Mouse (Mus musculus): ENCODE results near the gene Hoxc9. TPM values are rescaled to one million over a fixed set of nuclear protein-coding genes. Genes with fewer than 3 reads are reported as not detected.

Hoxc9 gene
- total RNA-seq, 2 experiments from 2014 or later: not detected

- intact Hi-C loops (cut with DNase I): no loop called here
- DNase-seq (ENCODE audit: low spot score in 2 of 2): no peak
These were observed 21.2 kb upstream of the Hoxc9 start for GRCm38 (mm10) chr15:102955007-102955382.

- intact Hi-C loops (cut with DNase I): no loop called here
- DNase-seq (ENCODE audit: low spot score in 2 of 2): no peak
These were observed 20.2 kb upstream of the Hoxc9 start for GRCm38 (mm10) chr15:102955833-102956640.

DNA sequence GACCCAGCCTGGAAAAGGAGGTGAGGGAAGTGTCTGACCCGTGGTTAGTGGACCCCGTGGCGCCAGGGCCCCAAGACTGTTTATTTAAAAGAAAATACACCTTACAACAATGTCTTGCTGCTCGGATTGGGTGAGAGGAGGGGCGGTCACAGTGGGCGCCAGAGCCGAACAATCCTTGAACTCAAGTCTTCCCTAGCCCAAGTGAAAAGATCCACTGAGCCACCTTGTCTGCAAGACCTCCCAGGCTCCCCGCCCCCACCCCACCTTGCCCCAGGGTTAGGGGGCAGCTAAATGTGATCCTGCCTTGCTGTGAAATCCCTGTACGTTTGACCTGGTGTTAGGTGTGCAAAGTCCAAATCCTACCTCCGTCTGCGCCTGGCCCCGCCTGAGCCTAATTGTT lies 19.3 kb upstream of the Hoxc9 start:
- intact Hi-C loops (cut with DNase I): no loop called here
- no peak for DNase-seq (ENCODE audit: low spot score in 2 of 2)

DNA sequence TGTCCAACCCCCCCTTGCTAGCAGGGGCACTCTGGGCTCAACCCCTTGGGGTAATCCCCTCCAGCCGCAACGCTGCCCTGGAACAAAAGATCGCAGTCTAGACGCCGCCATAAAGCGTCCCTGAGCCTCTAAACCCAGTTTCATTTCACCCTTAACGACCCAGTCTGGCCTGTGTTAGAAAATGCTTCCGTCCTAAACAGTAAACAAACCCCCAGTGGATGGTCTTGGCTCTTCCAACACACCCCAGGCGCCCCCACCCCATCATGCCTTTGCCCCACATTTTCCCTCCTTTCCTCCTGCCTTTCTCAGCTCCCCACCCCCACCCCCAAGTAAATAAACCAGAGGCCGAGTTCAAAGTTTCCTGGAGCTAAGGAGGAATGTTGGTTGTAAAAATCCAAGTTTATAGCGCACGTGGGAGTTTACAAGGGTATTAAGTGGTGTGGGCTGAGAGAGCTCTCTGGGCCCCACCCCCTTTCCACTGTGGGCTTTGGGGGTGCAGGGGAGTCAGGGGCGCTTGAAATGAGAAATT lies 16.5 kb upstream of the Hoxc9 start:
- no peak for DNase-seq (ENCODE audit: low spot score in 2 of 2)
- intact Hi-C loops (cut with DNase I): no loop called here

GRCm38 (mm10) chr15:102961728-102962127 lies 14.5 kb upstream of the Hoxc9 start:
- no peak for DNase-seq (ENCODE audit: low spot score in 2 of 2)
- intact Hi-C loops (cut with DNase I): no loop called here

DNA sequence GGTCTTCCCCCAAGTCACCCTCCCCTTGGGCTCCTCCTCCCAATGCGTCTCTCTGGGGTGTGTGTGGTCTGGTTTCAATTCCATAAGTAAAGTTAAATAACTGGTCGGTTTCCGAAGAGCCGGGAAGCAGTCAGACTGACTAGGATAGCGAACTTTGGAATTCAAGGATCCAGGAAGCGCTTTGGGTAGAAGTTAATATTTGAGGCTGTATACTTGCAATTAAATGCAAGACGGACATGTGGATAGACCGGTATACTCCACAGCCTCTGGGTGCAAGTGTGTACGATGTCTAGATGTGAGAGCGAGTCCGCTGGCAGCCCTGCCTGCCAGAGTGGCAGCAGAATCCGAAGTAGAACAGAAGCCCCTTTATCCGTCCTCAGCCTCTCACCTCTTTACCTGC lies 13.7 kb upstream of the Hoxc9 start:
- intact Hi-C loops (cut with DNase I): no loop called here
- no peak for DNase-seq (ENCODE audit: low spot score in 2 of 2)

DNA sequence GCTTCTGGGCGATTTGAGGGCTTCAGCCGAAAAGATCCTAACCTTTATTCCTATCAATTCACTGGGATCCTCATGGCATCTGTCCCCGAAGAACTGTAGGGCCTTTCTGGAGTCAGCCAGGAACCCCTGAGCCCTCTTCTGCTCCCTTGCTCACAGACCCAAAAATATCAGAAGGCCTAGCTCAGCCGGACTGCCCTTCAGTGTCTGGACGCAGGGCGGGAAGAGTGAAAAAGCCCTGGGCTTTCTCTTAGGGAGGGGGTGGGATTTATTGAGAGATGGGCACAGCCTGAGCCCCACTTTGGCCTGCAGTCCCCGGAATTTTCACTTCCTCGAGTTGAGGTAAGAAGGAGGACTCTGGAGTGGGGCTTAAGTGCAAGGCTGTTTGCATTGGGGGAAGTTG lies 13.0 kb upstream of the Hoxc9 start:
- DNase-seq (ENCODE audit: low spot score in 2 of 2): no peak
- intact Hi-C loops (cut with DNase I): no loop called here

DNA sequence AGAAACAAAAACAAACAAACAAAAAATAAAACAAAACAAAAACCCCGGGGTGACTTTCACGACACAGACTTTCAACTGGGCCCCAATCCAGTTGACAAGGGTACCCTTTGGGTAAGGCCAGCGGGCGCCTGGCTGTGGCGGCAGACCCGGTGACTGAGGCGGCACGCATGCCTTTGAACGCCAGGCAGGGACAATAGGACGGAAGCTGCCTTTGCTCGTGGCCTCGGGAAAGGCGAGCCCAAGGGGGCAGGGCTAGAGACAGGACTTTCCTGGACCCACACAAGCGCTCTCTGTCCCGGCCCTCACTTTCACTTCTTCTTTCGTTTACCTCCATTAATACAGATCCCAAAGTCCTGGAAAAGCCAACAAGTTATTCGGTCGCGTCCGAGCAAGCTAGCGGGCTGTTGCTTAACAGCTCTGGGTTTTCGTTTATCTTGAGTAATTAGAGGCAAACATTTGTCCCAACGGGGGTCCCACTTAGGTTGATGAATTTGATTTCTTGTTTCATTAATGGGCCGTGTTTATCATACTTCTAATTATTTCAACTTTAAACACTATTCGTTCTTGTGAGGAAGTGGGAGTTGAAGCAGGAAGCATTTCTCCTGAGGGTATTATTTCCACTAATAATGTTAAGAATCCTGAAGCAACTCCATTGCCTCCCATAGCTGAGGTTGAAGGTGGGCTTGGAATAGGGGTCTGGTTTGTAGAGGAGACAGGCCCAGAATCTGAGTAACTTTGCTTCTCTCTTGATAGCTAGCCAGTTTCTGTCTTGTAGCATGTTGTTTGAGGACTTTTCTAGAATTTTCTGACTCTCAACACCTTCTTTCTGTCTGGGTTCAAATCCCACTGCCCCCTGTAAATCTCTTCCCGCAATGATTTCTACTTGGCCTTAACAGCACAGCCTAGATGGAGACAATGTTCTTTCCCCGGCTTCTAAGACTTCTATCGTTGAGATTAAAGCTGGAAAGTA lies 12.3 kb upstream of the Hoxc9 start:
- no peak for DNase-seq (ENCODE audit: low spot score in 2 of 2)
- intact Hi-C loops (cut with DNase I): no loop called here

GRCm38 (mm10) chr15:102965003-102965891 lies 11.0 kb upstream of the Hoxc9 start:
- no peak for DNase-seq (ENCODE audit: low spot score in 2 of 2)
- intact Hi-C loops (cut with DNase I): no loop called here

GRCm38 (mm10) chr15:102965892-102966775 lies 10.1 kb upstream of the Hoxc9 start:
- intact Hi-C loops (cut with DNase I): no loop called here
- no peak for DNase-seq (ENCODE audit: low spot score in 2 of 2)

GRCm38 (mm10) chr15:102966776-102967311 lies 9.4 kb upstream of the Hoxc9 start, which contains the start of gene Hoxc10:
Gene Hoxc10 (plus strand): TSS chr15:102966796.
- intact Hi-C loops (cut with DNase I): no loop called here
- DNase-seq (ENCODE audit: low spot score in 2 of 2): no peak

DNA sequence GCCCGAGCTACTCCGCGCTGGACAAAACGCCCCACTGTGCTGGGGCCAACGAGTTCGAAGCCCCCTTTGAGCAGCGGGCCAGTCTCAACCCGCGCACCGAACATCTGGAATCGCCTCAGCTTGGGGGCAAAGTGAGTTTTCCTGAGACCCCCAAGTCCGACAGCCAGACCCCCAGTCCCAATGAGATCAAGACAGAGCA lies 9.0 kb upstream of the Hoxc9 start, which contains the start of gene Hoxc5:
Gene Hoxc5, plus strand, starts transcription at position 132 of the 199 bp plus-strand sequence.
- no peak for DNase-seq (ENCODE audit: low spot score in 2 of 2)
- intact Hi-C loops (cut with DNase I): no loop called here

DNA sequence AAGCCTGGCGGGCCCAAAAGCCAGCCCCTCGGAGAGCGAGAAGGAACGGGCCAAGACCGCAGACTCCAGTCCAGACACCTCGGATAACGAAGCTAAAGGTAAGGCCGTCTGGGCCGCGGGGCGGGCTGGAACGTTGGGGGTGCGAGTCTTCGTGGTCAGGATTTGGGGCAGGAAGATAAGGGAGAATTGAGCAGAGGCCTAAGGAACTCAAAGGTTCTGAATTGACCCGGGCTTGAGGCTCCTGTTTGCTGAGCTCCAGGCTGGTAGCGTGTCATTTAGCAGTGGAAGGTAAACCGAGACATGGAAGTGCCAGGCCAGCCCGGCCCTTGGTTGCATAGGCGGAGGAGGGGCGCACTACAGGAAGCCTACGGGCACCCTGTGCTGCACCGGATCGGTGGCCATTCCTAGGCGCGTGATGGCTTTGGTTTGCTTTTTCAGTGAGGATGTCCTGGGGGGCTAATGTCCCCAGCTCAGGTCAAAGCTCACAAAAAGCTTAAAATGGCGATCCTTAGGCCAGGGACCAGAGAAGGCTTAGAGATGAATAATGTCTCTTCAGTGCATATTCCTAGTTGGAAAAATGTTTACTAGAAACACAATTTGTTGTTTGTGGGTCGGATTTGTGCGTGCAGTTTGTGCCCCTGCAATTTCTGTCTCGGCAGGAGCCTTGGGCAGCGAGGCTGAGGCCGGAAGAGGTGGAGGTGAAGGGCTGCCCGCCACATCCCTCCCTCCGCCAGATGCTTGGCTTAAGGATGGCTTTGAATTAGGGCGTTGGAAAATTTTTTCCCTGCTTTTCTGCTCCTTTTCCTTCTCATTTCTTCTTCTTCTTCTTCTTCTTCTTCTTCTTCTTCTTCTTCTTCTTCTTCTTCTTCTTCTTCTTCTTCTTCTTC lies 8.5 kb upstream of the Hoxc9 start:
- DNase-seq (ENCODE audit: low spot score in 2 of 2): no peak
- intact Hi-C loops (cut with DNase I): no loop called here

DNA sequence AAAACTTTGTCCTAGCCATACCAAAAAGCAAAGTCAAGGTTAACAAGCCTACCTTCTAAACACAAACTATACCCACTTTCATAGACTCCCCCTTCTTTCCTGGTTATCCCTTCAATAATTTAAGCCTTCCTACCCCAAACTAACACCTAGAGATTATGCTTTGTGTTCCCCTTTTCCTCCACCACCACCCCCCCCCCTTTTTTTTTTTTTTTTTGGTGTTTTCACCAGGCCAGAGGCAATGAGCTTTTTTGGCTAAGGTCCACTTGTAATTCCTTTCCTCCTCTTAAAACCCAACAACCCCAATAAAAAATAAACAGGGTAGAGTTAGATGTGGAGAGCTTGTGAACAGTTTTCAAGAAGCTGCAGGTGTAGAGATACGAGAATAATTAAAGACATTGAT lies 6.9 kb upstream of the Hoxc9 start:
- no peak for DNase-seq (ENCODE audit: low spot score in 2 of 2)
- intact Hi-C loops (cut with DNase I): no loop called here

- DNase-seq (ENCODE audit: low spot score in 2 of 2): no peak
- intact Hi-C loops (cut with DNase I): loop anchor here (5.0 kb wide), 1 partner anchor 208 kb away; no protein-coding TSS in a partner anchor
These were observed 5.5 kb upstream of the Hoxc9 start for GRCm38 (mm10) chr15:102970740-102971139.

DNA sequence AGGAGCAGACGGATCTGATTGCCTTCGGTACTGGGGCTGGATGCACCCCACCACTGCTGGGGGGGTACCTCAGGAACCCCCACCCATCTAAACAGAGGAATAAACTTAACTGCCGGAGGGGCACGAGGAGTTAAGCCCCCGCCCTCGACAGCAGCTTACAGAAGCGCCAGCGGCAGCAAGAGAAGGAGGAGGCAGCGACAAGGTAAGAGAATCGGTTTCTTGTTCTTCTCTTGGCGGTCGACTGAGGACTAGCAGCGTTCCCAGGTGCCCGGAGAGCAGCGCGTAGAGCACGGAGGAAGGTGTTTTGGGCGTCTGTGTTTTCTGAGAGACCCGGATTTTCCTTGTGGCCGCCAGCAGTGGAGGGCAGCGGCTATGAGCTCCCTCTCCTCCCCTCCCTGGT lies 4.0 kb upstream of the Hoxc9 start:
- no peak for DNase-seq (ENCODE audit: low spot score in 2 of 2)
- intact Hi-C loops (cut with DNase I): loop anchor here (5.0 kb wide), 1 partner anchor 210 kb away; no protein-coding TSS in a partner anchor

DNA sequence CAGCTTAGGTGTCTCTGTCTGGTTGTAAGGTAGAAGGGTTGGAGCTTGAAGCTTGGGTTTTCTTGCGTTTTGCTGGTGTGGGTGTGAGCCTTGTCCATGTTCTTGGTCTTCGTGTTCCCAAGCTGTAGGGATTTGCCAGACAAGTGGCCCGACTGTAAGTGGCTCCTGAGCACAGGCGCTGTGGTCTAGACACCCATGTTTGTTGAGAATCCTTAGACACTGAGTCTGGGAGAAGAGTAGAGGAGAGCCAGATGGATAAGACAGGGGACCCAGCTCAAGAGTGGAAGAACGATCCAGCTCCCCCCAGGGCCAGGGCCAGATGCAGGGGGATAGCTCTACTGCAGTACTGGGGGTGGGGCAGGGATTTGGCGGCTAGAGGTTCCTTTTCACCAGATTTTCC lies 3.5 kb upstream of the Hoxc9 start:
- DNase-seq (ENCODE audit: low spot score in 2 of 2): no peak
- intact Hi-C loops (cut with DNase I): loop anchor here (5.0 kb wide), 1 partner anchor 210 kb away; no protein-coding TSS in a partner anchor

Measured in left cerebral cortex, postnatal 25 days (tissue).